Comparison of ENCODE assay signal across 8 mouse cellular contexts in the genomic region with DNA sequence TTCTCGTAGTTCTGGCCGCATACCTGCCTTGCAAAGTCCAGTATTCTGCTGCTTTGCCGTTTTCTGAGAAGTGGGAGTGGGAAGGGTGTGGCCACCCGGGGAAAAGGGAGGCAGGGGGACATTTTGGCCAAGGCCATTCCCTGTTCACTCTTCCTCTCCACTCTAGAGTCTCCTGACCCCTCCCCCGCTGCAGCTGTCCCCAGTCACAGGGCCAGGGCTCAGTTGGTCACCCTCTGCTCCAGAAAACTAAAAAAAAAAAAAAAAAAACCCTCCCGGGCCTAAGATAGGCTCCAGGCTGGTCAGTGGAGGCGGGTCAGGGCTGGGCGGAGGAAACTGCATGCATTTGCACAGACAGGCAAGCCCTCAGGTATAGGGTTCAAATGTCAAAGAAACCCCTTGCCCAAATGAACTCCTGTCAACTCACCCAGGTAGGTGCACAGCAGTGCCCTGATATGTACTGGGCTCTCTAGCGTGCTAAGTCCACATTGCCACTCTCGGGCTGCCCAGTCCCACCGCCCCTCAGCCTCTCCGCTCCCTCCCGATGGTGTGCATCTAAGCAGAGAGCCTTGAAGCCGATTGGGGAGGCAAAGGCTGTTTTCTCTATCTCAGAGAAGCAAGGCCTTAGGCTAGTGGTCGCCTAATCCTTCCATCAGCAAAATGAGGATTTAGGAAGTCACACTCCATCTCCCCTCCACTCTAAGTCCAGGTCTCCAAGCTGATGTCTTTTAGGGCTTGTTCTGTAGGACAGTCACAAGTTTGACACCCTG. TPM values are rescaled to one million over a fixed set of nuclear protein-coding genes. Genes with fewer than 3 reads are reported as not detected.
DNase-seq lines count a peak whose midpoint lies in the region; ATAC-seq lines count a peak whose summit lies in the region.

No protein-coding gene starts in this region.

- peak; percentile 25 for DNase-seq in CD4-positive, CD25-positive, alpha-beta regulatory T cell, adult 2 months (ENCODE audit: low read depth, low spot score)
- DNase-seq in adrenal gland, postnatal 25 days = peak; percentile 51
- peak; percentile 59 for DNase-seq in gastrocnemius, postnatal 25 days
- peak; percentile 33 for DNase-seq in kidney, adult 9 months
- peak; percentile 65 for DNase-seq in lung, postnatal 10 days
- peak; percentile 75 for DNase-seq in testis, postnatal 10 days (ENCODE audit: low spot score)
- no peak for DNase-seq in spleen, adult 12 weeks (ENCODE audit: low spot score)

- no peak for ATAC-seq in CD4-positive, CD25-positive, alpha-beta regulatory T cell, adult 4 months

RNA-seq across cellular contexts. Expression of gene Lgals1, which starts 0.7 kb away (rescaled TPM):
- polyA plus RNA-seq in CD4-positive, CD25-positive, alpha-beta regulatory T cell, adult 4 months (2017; shearing (Covaris generic)) = 100 to 1,000 TPM; 366 to 481 TPM
- total RNA-seq in adrenal gland, postnatal 25 days (2021) = 273 and 304 TPM in 2 replicates
- total RNA-seq in gastrocnemius, postnatal 25 days (2021) = 100 to 1,000 TPM; 224 to 270 TPM

RNA-seq across cellular contexts. Expression of gene Nol12, which starts 7.5 kb away (rescaled TPM):
- polyA plus RNA-seq in CD4-positive, CD25-positive, alpha-beta regulatory T cell, adult 4 months (2017; shearing (Covaris generic)) = 10 to 100 TPM; 45.5 to 46.5 TPM
- 42.7 and 44.0 TPM in 2 replicates for total RNA-seq in adrenal gland, postnatal 25 days (2021)
- total RNA-seq in gastrocnemius, postnatal 25 days (2021) = 10 to 100 TPM; 22.2 to 23.1 TPM

RNA-seq across cellular contexts. Expression of gene Pdxp, which starts 13.5 kb away (rescaled TPM):
- polyA plus RNA-seq in CD4-positive, CD25-positive, alpha-beta regulatory T cell, adult 4 months (2017; shearing (Covaris generic)) = 1 to 10 TPM; 2.3 to 2.7 TPM
- 5.0 and 6.0 TPM in 2 replicates for total RNA-seq in adrenal gland, postnatal 25 days (2021)
- 1 to 10 TPM; 2.3 TPM for total RNA-seq in gastrocnemius, postnatal 25 days (2021)

RNA-seq across cellular contexts. Expression of gene Triobp, which starts 20.3 kb away (rescaled TPM):
- polyA plus RNA-seq in CD4-positive, CD25-positive, alpha-beta regulatory T cell, adult 4 months (2017; shearing (Covaris generic)) = 10 to 100 TPM; 15.6 to 20.0 TPM
- total RNA-seq in adrenal gland, postnatal 25 days (2021) = 113 and 114 TPM in 2 replicates
- 10 to 100 TPM; 35.3 to 42.2 TPM for total RNA-seq in gastrocnemius, postnatal 25 days (2021)

RNA-seq across cellular contexts. Expression of gene Sh3bp1, which starts 27.6 kb away (rescaled TPM):
- polyA plus RNA-seq in CD4-positive, CD25-positive, alpha-beta regulatory T cell, adult 4 months (2017; shearing (Covaris generic)) = 10 to 100 TPM; 49.5 to 59.0 TPM
- total RNA-seq in adrenal gland, postnatal 25 days (2021) = 6.1 and 8.8 TPM in 2 replicates
- total RNA-seq in gastrocnemius, postnatal 25 days (2021) = 1 to 10 TPM; 2.6 to 3.1 TPM
